In genomic region chr6:123292751-123293400, GRCm38 (mm10) we compare ENCODE assay signal across 16 mouse cellular contexts. TPM values are rescaled to one million over a fixed set of nuclear protein-coding genes. Genes with fewer than 3 reads are reported as not detected.
DNase-seq lines count a peak whose midpoint lies in the region; ATAC-seq and TF ChIP-seq lines count a peak whose summit lies in the region.
"Had no signal": no experiment of that assay in that cellular context is flagged by ENCODE, and none has a peak within 500 bp of the region (broad histone marks: within the 10 kb centered on the region; RNA-seq: fewer than 3 reads in every experiment).

No protein-coding gene starts in this region.

- DNase-seq in heart, adult 8-10 months (ENCODE audit: low spot score): no peak
- DNase-seq in 416B (ENCODE audit: low read depth): peak; percentile 80
- DNase-seq in liver, postnatal 0 days: peak; percentile 51
- no peak for DNase-seq in gastrocnemius, adult 18-20 months (ENCODE audit: low spot score)
- no peak for DNase-seq in midbrain, embryonic 14.5 days
- DNase-seq in right cerebral cortex, postnatal 14 days: no peak
- DNase-seq: cerebellum, adult 9-11 months; gastrocnemius, adult 2 months; kidney, adult 2 months had no signal

- peak; percentile 97 for TF ChIP-seq EP300 in liver, postnatal 0 days (IDR thresholded peaks at IDR 0.05; ENCODE audit: low read depth)

- no peaks in the 10 kb centered on the region for H3K27me3 ChIP-seq in heart, embryonic 11.5 days (ENCODE audit: control insufficient read depth, insufficient read depth, low read length)
- no peaks in the 10 kb centered on the region for H3K27me3 ChIP-seq in erythroblast, embryonic 14.5 days (ENCODE audit: control insufficient read depth)
- no peaks in the 10 kb centered on the region for H3K27me3 ChIP-seq in liver, postnatal 0 days (ENCODE audit: insufficient read depth, low read length)
- no peaks in the 10 kb centered on the region for H3K27me3 ChIP-seq in midbrain, embryonic 14.5 days (ENCODE audit: control insufficient read depth, insufficient read depth, low read length)
- H3K27me3 ChIP-seq: embryonic facial prominence, embryonic 12.5 days; forebrain, embryonic 13.5 days had no signal

- no peaks in the 10 kb centered on the region for H3K36me3 ChIP-seq in heart, embryonic 11.5 days (ENCODE audit: control insufficient read depth, insufficient read depth, low read length)
- no peaks in the 10 kb centered on the region for H3K36me3 ChIP-seq in erythroblast, embryonic 14.5 days (ENCODE audit: control insufficient read depth)
- H3K36me3 ChIP-seq in liver, postnatal 0 days (replicated peaks; ENCODE audit: insufficient read depth, low read length): no peaks in the 10 kb centered on the region
- no peaks in the 10 kb centered on the region for H3K36me3 ChIP-seq in midbrain, embryonic 14.5 days (ENCODE audit: control insufficient read depth, insufficient read depth, low read length)
- H3K36me3 ChIP-seq: embryonic facial prominence, embryonic 12.5 days had no signal

- H3K4me2 ChIP-seq in heart, embryonic 11.5 days: no peak overlapping the region
- H3K4me2 ChIP-seq in liver, postnatal 0 days (ENCODE audit: low read depth, low read length): peak overlapping the region; percentile 7; the same call in 1 of the 2 replicates
- H3K4me2 ChIP-seq in midbrain, embryonic 14.5 days (ENCODE audit: low read length): no peak overlapping the region
- H3K4me2 ChIP-seq: embryonic facial prominence, embryonic 12.5 days; forebrain, embryonic 13.5 days had no signal

- H3K27ac ChIP-seq in heart, embryonic 11.5 days (ENCODE audit: low read depth, low read length): 0 out of 2 replicates have a peak overlapping the region, but pooled peaks have one; percentile 6
- H3K27ac ChIP-seq in liver, postnatal 0 days (ENCODE audit: low read depth): peak overlapping the region; percentile 88
- no peak overlapping the region for H3K27ac ChIP-seq in midbrain, embryonic 14.5 days (replicated peaks; ENCODE audit: low read depth, low read length)
- H3K27ac ChIP-seq: embryonic facial prominence, embryonic 12.5 days; forebrain, embryonic 13.5 days; gastrocnemius, adult 2 months had no signal

- no peak overlapping the region for H3K4me3 ChIP-seq in heart, embryonic 11.5 days (ENCODE audit: low read depth, low read length)
- H3K4me3 ChIP-seq in erythroblast, embryonic 14.5 days (replicated peaks): peak overlapping the region; percentile 50
- no peak overlapping the region for H3K4me3 ChIP-seq in liver, postnatal 0 days (ENCODE audit: low read depth, low read length)
- no peak overlapping the region for H3K4me3 ChIP-seq in midbrain, embryonic 14.5 days (replicated peaks; ENCODE audit: low read depth, low read length)
- H3K4me3 ChIP-seq: embryonic facial prominence, embryonic 12.5 days; forebrain, embryonic 13.5 days; gastrocnemius, adult 2 months had no signal

- ATAC-seq in heart, embryonic 11.5 days (replicated peaks; ENCODE audit: insufficient number of reproducible peaks, low FRiP score, low TSS enrichment): peak; percentile 88
- peak; percentile 99 for ATAC-seq in liver, postnatal 0 days
- no peak for ATAC-seq in midbrain, embryonic 14.5 days (ENCODE audit: low FRiP score, low TSS enrichment)
- ATAC-seq: forebrain, embryonic 13.5 days had no signal

- no peaks in the 10 kb centered on the region for H3K4me1 ChIP-seq in heart, embryonic 11.5 days (ENCODE audit: control insufficient read depth, insufficient read depth, low read length)
- H3K4me1 ChIP-seq in erythroblast, embryonic 14.5 days (ENCODE audit: control insufficient read depth): peaks cover 78% of the 10 kb centered on the region
- peaks cover 10% of the 10 kb centered on the region for H3K4me1 ChIP-seq in liver, postnatal 0 days (ENCODE audit: insufficient read depth)
- no peaks in the 10 kb centered on the region for H3K4me1 ChIP-seq in midbrain, embryonic 14.5 days (ENCODE audit: control insufficient read depth, insufficient read depth, low read length)
- H3K4me1 ChIP-seq: embryonic facial prominence, embryonic 12.5 days; forebrain, embryonic 13.5 days had no signal

- H3K9me3 ChIP-seq in heart, embryonic 11.5 days (replicated peaks; ENCODE audit: control insufficient read depth, low read length): no peaks in the 10 kb centered on the region
- no peaks in the 10 kb centered on the region for H3K9me3 ChIP-seq in erythroblast, embryonic 14.5 days (ENCODE audit: control insufficient read depth, low read length)
- H3K9me3 ChIP-seq in liver, postnatal 0 days (ENCODE audit: low read length): no peaks in the 10 kb centered on the region
- no peaks in the 10 kb centered on the region for H3K9me3 ChIP-seq in midbrain, embryonic 14.5 days (ENCODE audit: control insufficient read depth, low read length)
- H3K9me3 ChIP-seq: embryonic facial prominence, embryonic 12.5 days; forebrain, embryonic 13.5 days had no signal

- TF ChIP-seq CTCF in liver, postnatal 0 days (IDR thresholded peaks at IDR 0.05; ENCODE audit: low read depth): no peak

- WGBS in heart, embryonic 11.5 days (ENCODE audit: insufficient replicate concordance): 76% methylated on average over 1 of the region's 1 CpGs
- WGBS in liver, postnatal 0 days (ENCODE audit: insufficient replicate concordance): 70% methylated on average over 1 of the region's 1 CpGs
- 96% methylated on average over 1 of the region's 1 CpGs for WGBS in midbrain, embryonic 14.5 days

- H3K9ac ChIP-seq in heart, embryonic 11.5 days (ENCODE audit: low read depth, low read length): no peak overlapping the region
- no peak overlapping the region; the same call in 1 of the 2 replicates for H3K9ac ChIP-seq in liver, postnatal 0 days (replicated peaks)
- H3K9ac ChIP-seq in midbrain, embryonic 14.5 days (replicated peaks; ENCODE audit: low read length): no peak overlapping the region
- H3K9ac ChIP-seq: embryonic facial prominence, embryonic 12.5 days; forebrain, embryonic 13.5 days had no signal

RNA-seq across cellular contexts. Expression of gene Clec4e, which starts 3.2 kb away (rescaled TPM):
- polyA plus RNA-seq in heart, embryonic 11.5 days (2014; fragmentation: Nextera tagmentation; extraction: Ambion mirVana): 0.10 TPM in 1 of 2 replicates, not detected in the other
- 1 to 10 TPM in 1 of 4 experiments, under 1 TPM in 1, not detected in 2; 0.28 to 2.6 TPM for total RNA-seq in heart, adult 8-10 months (2022)
- not detected in 2 replicates for polyA plus RNA-seq in erythroblast, embryonic 14.5 days (2012)
- polyA plus RNA-seq in liver, postnatal 0 days (2015; fragmentation: Nextera tagmentation; extraction: Ambion mirVana): 0.92 and 1.2 TPM in 2 replicates
- total RNA-seq in gastrocnemius, adult 18-20 months (2021): not detected
- polyA plus RNA-seq in midbrain, embryonic 14.5 days (2014; fragmentation: Nextera tagmentation; extraction: Ambion mirVana): not detected in 2 replicates
- total RNA-seq: gastrocnemius, adult 2 months; left cerebral cortex, postnatal 36 days had no signal
- polyA plus RNA-seq: embryonic facial prominence, embryonic 12.5 days; forebrain, embryonic 13.5 days; hindbrain, embryonic 11.5 days; neural tube, embryonic 14.5 days had no signal

RNA-seq across cellular contexts. Expression of gene Vmn2r19, which starts 15.3 kb away (rescaled TPM):
- not detected in 2 replicates for polyA plus RNA-seq in heart, embryonic 11.5 days (2014; fragmentation: Nextera tagmentation; extraction: Ambion mirVana)
- not detected for total RNA-seq in heart, adult 8-10 months (2022)
- not detected in 2 replicates for polyA plus RNA-seq in erythroblast, embryonic 14.5 days (2012)
- polyA plus RNA-seq in liver, postnatal 0 days (2015; fragmentation: Nextera tagmentation; extraction: Ambion mirVana): not detected in 2 replicates
- not detected for total RNA-seq in gastrocnemius, adult 18-20 months (2021)
- polyA plus RNA-seq in midbrain, embryonic 14.5 days (2014; fragmentation: Nextera tagmentation; extraction: Ambion mirVana): not detected in 2 replicates
- total RNA-seq: gastrocnemius, adult 2 months; left cerebral cortex, postnatal 36 days had no signal
- polyA plus RNA-seq: embryonic facial prominence, embryonic 12.5 days; forebrain, embryonic 13.5 days; hindbrain, embryonic 11.5 days; kidney, adult 2 months; neural tube, embryonic 14.5 days had no signal

RNA-seq across cellular contexts. Expression of gene Clec4d, which starts 31.0 kb away (rescaled TPM):
- 0.11 TPM in 1 of 2 replicates, not detected in the other for polyA plus RNA-seq in heart, embryonic 11.5 days (2014; fragmentation: Nextera tagmentation; extraction: Ambion mirVana)
- 1 to 10 TPM in 1 of 4 experiments, under 1 TPM in 2, not detected in 1; 0.59 to 1.2 (median 0.84) TPM for total RNA-seq in heart, adult 8-10 months (2022)
- polyA plus RNA-seq in erythroblast, embryonic 14.5 days (2012): not detected in 2 replicates
- polyA plus RNA-seq in liver, postnatal 0 days (2015; fragmentation: Nextera tagmentation; extraction: Ambion mirVana): 0.53 and 1.3 TPM in 2 replicates
- not detected for total RNA-seq in gastrocnemius, adult 18-20 months (2021)
- polyA plus RNA-seq in midbrain, embryonic 14.5 days (2014; fragmentation: Nextera tagmentation; extraction: Ambion mirVana): not detected in 2 replicates
- total RNA-seq: gastrocnemius, adult 2 months; left cerebral cortex, postnatal 36 days had no signal
- polyA plus RNA-seq: embryonic facial prominence, embryonic 12.5 days; forebrain, embryonic 13.5 days; hindbrain, embryonic 11.5 days; neural tube, embryonic 14.5 days had no signal

Comparison
In these comparisons a context has a peak if more than half of its experiments do, and no peak if none do; other contexts are left out.
1. DNase-seq: peak in 416B (single experiment) and liver, postnatal 0 days (single experiment); none in heart, adult 8-10 months (single experiment), gastrocnemius, adult 18-20 months (single experiment), midbrain, embryonic 14.5 days (single experiment) and right cerebral cortex, postnatal 14 days (single experiment).